Mouse (Mus musculus) heart, postnatal 36 days (tissue): ENCODE measurements around the gene Tbc1d8. TPM values are rescaled to one million over a fixed set of nuclear protein-coding genes. Genes with fewer than 3 reads are reported as not detected.

Experiments used
- DNase-seq, 2 experiments: peaks; one replicate each; pipeline ENCODE4 v3.0.0; 2021 to 2022
- intact Hi-C: fragments of 180-260 bp; cut with DNase I; formaldehyde crosslinking; loops from one replicate; pipeline ENCODE4 v1.15.1; 2025
- total RNA-seq, 2 experiments: library from RNA; stranded (reverse); gene quantifications; 2 replicates each; pipeline ENCODE4 v1.2.3; 2021

Gene Tbc1d8
- total RNA-seq, 2 experiments from 2014 or later = 5.5 to 6.5 TPM

- intact Hi-C loops = no loop called here
- DNase-seq = no peak
These were observed 142.9 kb downstream of the Tbc1d8 start for GRCm38 (mm10) chr1:39335561-39336196.

- no peak for DNase-seq
- intact Hi-C loops = loop anchor here (5.0 kb wide), 1 partner anchor 45 kb away; no protein-coding TSS in a partner anchor
These were observed 146.1 kb downstream of the Tbc1d8 start for GRCm38 (mm10) chr1:39332456-39332855.

GRCm38 (mm10) chr1:39330857-39331594, 147.5 kb downstream of the Tbc1d8 start:
- DNase-seq = peak; percentile 33 to 42
- intact Hi-C loops = loop anchor here (5.0 kb wide), 1 partner anchor 44 kb away; no protein-coding TSS in a partner anchor

- intact Hi-C loops = no loop called here
- no peak for DNase-seq
These were observed 151.0 kb downstream of the Tbc1d8 start for GRCm38 (mm10) chr1:39327546-39327945.

GRCm38 (mm10) chr1:39325228-39325627, 153.3 kb downstream of the Tbc1d8 start:
- intact Hi-C loops = no loop called here
- no peak for DNase-seq

GRCm38 (mm10) chr1:39321954-39322353, 156.6 kb downstream of the Tbc1d8 start:
- intact Hi-C loops = no loop called here
- no peak for DNase-seq

Other genes with a start within 250 kb of the Tbc1d8 start
- gene Rpl31, start 110.9 kb downstream of the Tbc1d8 start, total RNA-seq = 100 to 1,000 TPM; 517 to 581 TPM
- gene Cnot11, start 56.2 kb upstream of the Tbc1d8 start, total RNA-seq = 10 to 100 TPM; 13.8 to 14.7 TPM
- gene Rnf149, start 98.7 kb upstream of the Tbc1d8 start, total RNA-seq = 10 to 100 TPM in 1 of 2 experiments, 1 to 10 TPM in 1; 7.7 to 10.3 TPM
- gene Creg2, start 172.7 kb upstream of the Tbc1d8 start, total RNA-seq = not detected
- under 1 TPM; 0.19 to 0.46 TPM for gene Rfx8, start 242.2 kb upstream of the Tbc1d8 start, total RNA-seq